ENCODE assay signal across 8 mouse cellular contexts in the genomic region with DNA sequence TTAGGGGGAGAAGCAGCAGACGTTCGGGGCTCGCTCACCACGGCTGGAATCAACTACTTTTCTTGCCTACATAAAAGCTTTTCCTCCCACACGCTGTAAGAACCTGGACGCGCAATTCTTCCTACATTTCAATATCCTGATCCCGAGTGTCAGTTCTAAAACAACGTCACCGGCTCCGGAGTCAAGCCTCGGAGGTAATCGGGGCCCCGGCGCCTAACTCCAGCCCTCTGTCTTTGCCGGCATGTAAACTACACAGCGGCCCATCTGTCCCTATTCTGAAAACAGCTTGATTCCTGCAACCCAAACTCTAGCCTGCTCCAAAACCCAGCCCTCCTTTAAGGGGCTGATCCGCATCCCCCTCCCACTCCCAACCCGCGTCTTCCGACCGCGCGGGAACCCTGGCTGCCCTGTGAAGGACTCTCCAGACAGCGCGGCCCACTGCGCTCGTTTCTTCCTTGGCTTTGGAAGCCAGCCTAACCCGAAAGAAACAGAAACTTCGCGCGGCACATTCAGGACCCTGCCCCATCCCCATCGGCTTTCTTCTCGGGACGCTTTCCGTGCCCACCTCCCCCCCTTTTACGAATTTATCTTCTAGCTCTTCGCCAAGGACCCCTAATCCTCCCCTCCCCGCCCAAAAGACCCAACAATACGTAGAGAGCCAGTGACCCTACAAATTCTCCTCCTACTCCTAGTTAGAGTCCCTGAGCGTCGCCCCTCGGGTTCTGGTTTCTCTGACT. TPM values are rescaled to one million over a fixed set of nuclear protein-coding genes. Genes with fewer than 3 reads are reported as not detected.
DNase-seq lines count a peak whose midpoint lies in the region; ATAC-seq and TF ChIP-seq lines count a peak whose summit lies in the region.

No protein-coding gene starts in this region.

- peak overlapping the region; percentile 99 for H3K27ac ChIP-seq in gastrocnemius, adult 2 months
- H3K27ac ChIP-seq in limb, embryonic 11.5 days (replicated peaks; ENCODE audit: low read depth, low read length): peak overlapping the region; percentile 89; the same call in 1 of the 2 replicates
- H3K27ac ChIP-seq in midbrain, embryonic 15.5 days: peak overlapping the region; percentile 95

- WGBS in limb, embryonic 11.5 days: under 1% methylated on average over 43 of the region's 43 CpGs
- under 1% methylated on average over 43 of the region's 43 CpGs for WGBS in midbrain, embryonic 15.5 days

- H3K4me3 ChIP-seq in gastrocnemius, adult 2 months: peak overlapping the region; percentile 77
- peak overlapping the region; percentile 67 for H3K4me3 ChIP-seq in limb, embryonic 11.5 days (ENCODE audit: low read depth, low read length)
- H3K4me3 ChIP-seq in midbrain, embryonic 15.5 days: peak overlapping the region; percentile 53

- intact Hi-C loops in gastrocnemius, adult 2 months (cut with DNase I): loop anchor here (1.0 to 5.0 kb wide), 2 partner anchors 23 to 248 kb away; no protein-coding TSS in a partner anchor
- intact Hi-C loops in heart, postnatal 14 days (cut with DNase I): loop anchor here (5.0 kb wide), 4 partner anchors 58 to 248 kb away; no protein-coding TSS in a partner anchor

- H3K27me3 ChIP-seq in limb, embryonic 11.5 days (ENCODE audit: control insufficient read depth, insufficient read depth, low read length): peaks cover 20% of the 10 kb centered on the region
- no peaks in the 10 kb centered on the region for H3K27me3 ChIP-seq in midbrain, embryonic 15.5 days (replicated peaks)

- H3K9ac ChIP-seq in limb, embryonic 11.5 days (ENCODE audit: low read length): peak overlapping the region; percentile 83
- peak overlapping the region; percentile 68 for H3K9ac ChIP-seq in midbrain, embryonic 15.5 days

- DNase-seq in gastrocnemius, adult 2 months: peak; percentile 69
- no peak for DNase-seq in gastrocnemius, postnatal 25 days
- DNase-seq in NIH3T3 (ENCODE audit: low read depth): peak; percentile 7
- DNase-seq in embryo, embryonic 11 days: peak; percentile 76
- peak; percentile 51 to 53 for DNase-seq in heart, postnatal 14 days
- DNase-seq in limb, embryonic 11.5 days (ENCODE audit: low spot score): peak; percentile 69

- no peak for TF ChIP-seq CTCF in gastrocnemius, adult 2 months (IDR thresholded peaks at IDR 0.05)

- peak overlapping the region; percentile 94 for H3K4me2 ChIP-seq in limb, embryonic 11.5 days (ENCODE audit: low read depth, severe bottlenecking)
- peak overlapping the region; percentile 94 for H3K4me2 ChIP-seq in midbrain, embryonic 15.5 days

- no peak; the same call in 1 of the 2 replicates for ATAC-seq in limb, embryonic 11.5 days (ENCODE audit: insufficient number of reproducible peaks, low FRiP score, low TSS enrichment, low read depth)
- ATAC-seq in midbrain, embryonic 15.5 days (replicated peaks): peak; percentile 5; the same call in 1 of the 2 replicates
- no peak for ATAC-seq in inflammation-experienced regulatory T-cells, adult 6 months

- H3K36me3 ChIP-seq in limb, embryonic 11.5 days (ENCODE audit: control insufficient read depth, insufficient read depth, low read length): no peaks in the 10 kb centered on the region
- H3K36me3 ChIP-seq in midbrain, embryonic 15.5 days (replicated peaks): no peaks in the 10 kb centered on the region

- H3K9me3 ChIP-seq in limb, embryonic 11.5 days (ENCODE audit: control insufficient read depth, low read length): no peaks in the 10 kb centered on the region
- H3K9me3 ChIP-seq in midbrain, embryonic 15.5 days: no peaks in the 10 kb centered on the region

- peaks cover 40% of the 10 kb centered on the region for H3K4me1 ChIP-seq in limb, embryonic 11.5 days (ENCODE audit: control insufficient read depth, insufficient read depth, low read length)
- peaks cover 53% of the 10 kb centered on the region for H3K4me1 ChIP-seq in midbrain, embryonic 15.5 days

RNA-seq across cellular contexts. Expression of a gene that starts 1.4 kb away (rescaled TPM):
- 10 to 100 TPM; 35.4 to 40.7 TPM for total RNA-seq in gastrocnemius, adult 2 months (2021)
- 10 to 100 TPM; 30.1 to 31.4 TPM for total RNA-seq in gastrocnemius, postnatal 25 days (2021)
- 1 to 10 TPM; 3.7 to 6.0 TPM for total RNA-seq in heart, postnatal 14 days (2021)
- 11.3 and 12.4 TPM in 2 replicates for polyA plus RNA-seq in limb, embryonic 11.5 days (2014; fragmentation: Nextera tagmentation; extraction: Ambion mirVana)
- 31.6 and 35.0 TPM in 2 replicates for polyA plus RNA-seq in midbrain, embryonic 15.5 days (2015; fragmentation: Nextera tagmentation; extraction: Ambion mirVana)
- not detected for polyA plus RNA-seq in inflammation-experienced regulatory T-cells, adult 6 months (2017; shearing (Covaris generic))

Comparison
In these comparisons a context has a peak if more than half of its experiments do, and no peak if none do; other contexts are left out.
1. RNA of a gene that starts 1.4 kb away (total RNA-seq): 35.4 to 40.7 TPM in gastrocnemius, adult 2 months and 30.1 to 31.4 TPM in gastrocnemius, postnatal 25 days; 3.7 to 6.0 TPM in heart, postnatal 14 days; every median in the first group is over 4 times any median in the second.
2. Peak in every context shown above with its lines, with median percentiles within 50 percentile points of each other: H3K27ac ChIP-seq and H3K4me3 ChIP-seq.